Mouse (Mus musculus) E14TG2a.4 (cell line): Measurements from ENCODE around the gene Prrg2.
"Not testable (repeated sequence)": the region's sequence is repeated elsewhere in the genome, so short reads cannot be mapped to it uniquely, and the experiment has no call there.

Experiments
- H3K27me3 ChIP-seq: 2 replicates; pipeline ENCODE4 v1.6.1; 2014; ENCODE audit warnings: low read length, control low read depth; ENCODE audit not compliant: insufficient read depth
- H3K36me3 ChIP-seq: 2 replicates; pipeline ENCODE4 v1.6.1; 2014; ENCODE audit warnings: low read length, control low read depth; ENCODE audit not compliant: insufficient read depth
- H3K4me1 ChIP-seq: replicated peaks from 2 replicates; pipeline ENCODE4 v1.6.1; 2014; ENCODE audit warnings: low read depth, low read length, control low read depth
- H3K4me3 ChIP-seq: replicated peaks from 2 replicates; pipeline ENCODE4 v1.5.1; 2014; ENCODE audit warnings: mild to moderate bottlenecking, low read length
- H3K9me3 ChIP-seq: 2 replicates; pipeline ENCODE4 v1.6.1; 2014; ENCODE audit warnings: low read length, control low read depth
- CTCF ChIP-seq: conservative IDR thresholded peaks from 2 replicates; pipeline ENCODE4 v1.5.1; 2014; ENCODE audit warnings: low read length
- NANOG ChIP-seq: IDR thresholded peaks from 2 replicates; pipeline ENCODE4 v1.6.1; 2014; ENCODE audit warnings: borderline replicate concordance, low read length, mixed read lengths
- POU5F1 ChIP-seq: IDR thresholded peaks from 2 replicates; pipeline ENCODE4 v1.6.1; 2014; ENCODE audit warnings: low read length, borderline replicate concordance

Gene Prrg2

GRCm38 (mm10) chr7:45027761-45028160 is 34.7 kb downstream of the Prrg2 start:
- Histone ChIP-seq H3K9me3 (no peaks in the 10 kb centered on the region), H3K4me1 (peaks cover 58% of the 10 kb centered on the region)
- TF ChIP-seq NANOG (no peak), POU5F1 (no peak), CTCF (no peak)

GRCm38 (mm10) chr7:45026256-45026655 is 36.2 kb downstream of the Prrg2 start:
- H3K27me3 ChIP-seq = no peaks in the 10 kb centered on the region
- H3K36me3 ChIP-seq = peaks cover 52% of the 10 kb centered on the region
- TF ChIP-seq NANOG (no peak), POU5F1 (no peak), CTCF (no peak)
- H3K4me1 ChIP-seq = peaks cover 58% of the 10 kb centered on the region
- H3K4me3 ChIP-seq = no peak overlapping the region
- H3K9me3 ChIP-seq = no peaks in the 10 kb centered on the region

More at GRCm38 (mm10) chr7:45027761-45028160, 34.7 kb downstream of the Prrg2 start:
- Histone ChIP-seq H3K27me3 (no peaks in the 10 kb centered on the region), H3K4me3 (no peak overlapping the region), H3K36me3 (peaks cover 64% of the 10 kb centered on the region)

GRCm38 (mm10) chr7:45025601-45026220 is 36.8 kb downstream of the Prrg2 start:
- no peak for TF ChIP-seq NANOG
- no peak for TF ChIP-seq POU5F1
- no peak for TF ChIP-seq CTCF
- H3K27me3 ChIP-seq = no peaks in the 10 kb centered on the region
- H3K36me3 ChIP-seq = peaks cover 52% of the 10 kb centered on the region
- H3K9me3 ChIP-seq = no peaks in the 10 kb centered on the region
- H3K4me1 ChIP-seq = peaks cover 53% of the 10 kb centered on the region
- no peak overlapping the region for H3K4me3 ChIP-seq

GRCm38 (mm10) chr7:45024281-45025248 is 37.9 kb downstream of the Prrg2 start:
- Histone ChIP-seq H3K36me3 (peaks cover 41% of the 10 kb centered on the region), H3K9me3 (no peaks in the 10 kb centered on the region), H3K4me1 (peaks cover 57% of the 10 kb centered on the region), H3K4me3 (no peak overlapping the region), H3K27me3 (no peaks in the 10 kb centered on the region; the same call in 1 of the 2 replicates)
- no peak for TF ChIP-seq NANOG
- TF ChIP-seq POU5F1 = no peak
- TF ChIP-seq CTCF = 0 out of 2 replicates have a peak, but pooled peaks have one; percentile 6

- H3K4me3 ChIP-seq, H3K27me3 ChIP-seq, H3K9me3 ChIP-seq: not testable (repeated sequence)
- H3K4me1 ChIP-seq = peaks cover 61% of the 10 kb centered on the region
- H3K36me3 ChIP-seq = peaks cover 34% of the 10 kb centered on the region
Observed at GRCm38 (mm10) chr7:45023711-45024110, 38.8 kb downstream of the Prrg2 start.

- H3K36me3 ChIP-seq = peaks cover 9% of the 10 kb centered on the region
- H3K9me3 ChIP-seq = no peaks in the 10 kb centered on the region
- H3K4me1 ChIP-seq = peaks cover 46% of the 10 kb centered on the region
- no peak overlapping the region for H3K4me3 ChIP-seq
- H3K27me3 ChIP-seq = no peaks in the 10 kb centered on the region; the same call in 1 of the 2 replicates
- TF ChIP-seq POU5F1 = no peak
- TF ChIP-seq CTCF = no peak
- no peak for TF ChIP-seq NANOG
Observed at GRCm38 (mm10) chr7:45020225-45020624, 42.3 kb downstream of the Prrg2 start.

GRCm38 (mm10) chr7:45019031-45019571 is 43.4 kb downstream of the Prrg2 start:
- H3K27me3 ChIP-seq = no peaks in the 10 kb centered on the region; the same call in 1 of the 2 replicates
- H3K4me1 ChIP-seq = peaks cover 45% of the 10 kb centered on the region
- TF ChIP-seq POU5F1 (no peak), CTCF (no peak), NANOG (no peak)
- peak overlapping the region; percentile 99 for H3K4me3 ChIP-seq
- no peaks in the 10 kb centered on the region for H3K9me3 ChIP-seq
- H3K36me3 ChIP-seq = peaks cover 12% of the 10 kb centered on the region
